Mouse (Mus musculus): ENCODE measurements around the gene Spa17.

Spa17 gene

DNA sequence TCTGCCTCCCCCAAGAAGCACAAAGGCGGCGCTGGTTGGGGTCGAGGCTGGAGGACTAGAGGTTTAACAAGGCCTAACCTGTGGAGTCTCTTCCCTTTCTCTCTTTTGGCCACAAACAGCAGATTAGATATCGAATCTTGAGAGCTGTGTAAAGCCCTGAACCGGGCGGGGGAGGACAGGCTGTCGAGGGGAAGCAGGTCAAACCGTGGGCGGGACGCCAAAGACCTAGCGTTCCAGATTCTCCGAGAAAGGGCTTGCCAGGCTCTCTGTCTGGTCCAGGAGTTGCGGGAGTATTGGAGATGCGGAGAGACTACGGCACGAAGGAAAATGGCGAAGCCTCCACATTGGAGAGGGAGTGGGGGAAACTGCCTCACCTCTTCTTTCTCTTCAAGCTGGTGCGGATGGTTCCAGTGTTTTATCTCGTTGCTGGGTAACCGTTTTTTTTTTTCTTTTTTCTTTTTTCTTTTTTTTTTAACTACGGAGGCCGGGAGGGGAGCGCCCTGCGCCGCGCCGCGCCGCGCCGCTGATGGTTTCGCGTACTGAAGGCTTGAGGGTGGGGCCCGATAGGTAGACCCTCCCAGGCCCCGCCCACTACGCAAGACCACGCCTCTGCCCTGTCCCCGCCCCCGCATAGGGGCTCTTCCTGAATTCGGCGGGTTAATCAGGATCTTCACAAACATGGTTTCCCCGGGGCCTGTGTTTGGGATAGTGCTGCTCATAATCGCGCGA lies at the start of gene Spa17:
Gene Spa17 (minus strand): TSS at position 541 of the 729 bp plus-strand sequence.
- peak; percentile 52 to 61 for DNase-seq (ENCODE audit: low read depth in 1 of 2, low spot score in 2 of 2)

GRCm38 (mm10) chr9:37663210-37663609 lies 49.7 kb upstream of the Spa17 start:
- no peak for DNase-seq (ENCODE audit: low read depth in 1 of 2, low spot score in 2 of 2)

DNA sequence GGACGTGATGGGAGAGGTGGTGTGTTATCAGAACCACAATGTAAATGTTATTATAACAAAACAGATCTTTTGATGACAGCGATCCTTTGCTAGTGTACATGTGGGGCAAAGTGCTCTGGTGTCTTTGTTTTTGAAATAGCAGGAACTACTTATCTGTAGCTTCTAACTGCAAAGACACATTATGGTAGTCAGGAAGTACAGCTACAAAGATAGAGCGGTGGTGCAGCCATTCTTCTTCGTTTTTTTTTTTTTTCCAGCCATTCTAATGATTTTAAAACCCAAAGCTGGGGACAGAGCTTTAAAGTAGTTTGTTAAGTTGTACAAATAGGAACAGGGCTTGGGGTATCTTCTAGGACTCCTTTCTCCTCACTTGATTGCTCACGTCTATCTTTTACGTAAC lies 45.9 kb upstream of the Spa17 start:
- no peak for DNase-seq (ENCODE audit: low read depth in 1 of 2, low spot score in 2 of 2)

GRCm38 (mm10) chr9:37656931-37657481 lies 43.5 kb upstream of the Spa17 start, which contains the start of gene Tbrg1:
Gene Tbrg1 (minus strand): TSS chr9:37657312.
- peak; percentile 15 to 28 for DNase-seq (ENCODE audit: low read depth in 1 of 2, low spot score in 2 of 2)

- no peak for DNase-seq (ENCODE audit: low read depth in 1 of 2, low spot score in 2 of 2)
Observed at GRCm38 (mm10) chr9:37656439-37656881, 42.9 kb upstream of the Spa17 start.

DNA sequence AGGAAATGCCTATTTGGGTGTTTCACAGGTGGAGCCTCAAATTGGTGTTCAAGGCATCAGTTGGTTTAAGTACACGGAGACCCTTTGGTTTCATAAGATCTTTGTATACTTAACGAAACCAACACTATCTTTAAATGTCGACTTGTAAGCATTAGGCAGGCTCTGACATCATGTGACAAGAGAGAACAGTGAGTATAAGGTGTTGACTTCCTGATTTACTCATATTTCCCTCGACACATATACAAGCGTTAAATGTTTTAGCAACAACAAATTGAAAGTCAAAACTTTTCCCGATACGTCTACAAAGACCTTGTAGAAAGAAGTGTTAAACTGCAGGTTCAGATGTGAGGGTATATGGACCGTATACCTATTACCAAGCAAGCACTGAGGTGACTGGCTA lies 42.4 kb upstream of the Spa17 start:
- DNase-seq (ENCODE audit: low read depth in 1 of 2, low spot score in 2 of 2), result no peak

- DNase-seq (ENCODE audit: low read depth in 1 of 2, low spot score in 2 of 2), result no peak
Observed at GRCm38 (mm10) chr9:37653836-37654235, 40.3 kb upstream of the Spa17 start.

GRCm38 (mm10) chr9:37650639-37651038 lies 37.1 kb upstream of the Spa17 start:
- DNase-seq (ENCODE audit: low read depth in 1 of 2, low spot score in 2 of 2), result no peak

DNA sequence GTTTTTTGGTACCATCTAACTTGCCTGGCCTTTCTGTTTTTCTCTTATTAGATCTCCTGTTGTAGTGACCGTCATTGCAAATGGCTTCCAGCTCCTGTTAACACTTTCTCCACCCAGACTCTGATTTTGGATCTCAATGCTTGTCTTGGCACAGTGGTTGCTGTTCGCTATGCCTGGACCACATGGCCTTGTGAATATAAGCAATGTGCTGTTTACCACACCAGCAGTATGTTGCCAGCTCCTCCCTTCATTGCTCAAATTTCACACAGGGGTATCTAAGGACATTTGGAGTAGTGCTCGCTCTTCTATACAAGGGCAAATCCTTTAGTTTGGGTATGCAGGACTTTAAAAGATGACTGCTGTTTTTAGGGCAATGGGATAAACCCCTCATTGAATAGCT lies 32.7 kb upstream of the Spa17 start:
- no peak for DNase-seq (ENCODE audit: low read depth in 1 of 2, low spot score in 2 of 2)

DNA sequence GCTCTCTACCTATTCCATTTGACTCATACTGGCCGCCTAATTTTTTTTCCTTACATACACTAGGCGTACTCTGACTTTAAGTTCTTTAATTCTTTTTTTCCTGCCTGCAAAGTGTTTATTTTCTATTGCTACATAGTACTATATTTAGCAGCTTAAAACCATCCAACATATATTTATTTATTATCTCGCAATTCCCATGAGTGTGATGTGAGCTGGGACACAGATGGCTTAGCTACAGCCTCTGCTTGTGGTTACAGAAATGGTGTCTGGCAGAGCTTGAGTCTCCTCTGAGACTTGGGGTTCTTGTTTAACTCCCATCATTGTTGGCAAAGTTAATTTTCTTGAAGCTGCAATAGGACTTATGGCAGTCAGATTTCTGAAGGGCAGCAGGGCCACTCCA lies 25.2 kb upstream of the Spa17 start:
- no peak for DNase-seq (ENCODE audit: low read depth in 1 of 2, low spot score in 2 of 2)

- no peak for DNase-seq (ENCODE audit: low read depth in 1 of 2, low spot score in 2 of 2)
Observed at GRCm38 (mm10) chr9:37636800-37637542, 23.4 kb upstream of the Spa17 start.

GRCm38 (mm10) chr9:37636335-37636734 lies 22.8 kb upstream of the Spa17 start:
- DNase-seq (ENCODE audit: low read depth in 1 of 2, low spot score in 2 of 2), result no peak

GRCm38 (mm10) chr9:37634269-37634668 lies 20.7 kb upstream of the Spa17 start:
- DNase-seq (ENCODE audit: low read depth in 1 of 2, low spot score in 2 of 2), result no peak

DNA sequence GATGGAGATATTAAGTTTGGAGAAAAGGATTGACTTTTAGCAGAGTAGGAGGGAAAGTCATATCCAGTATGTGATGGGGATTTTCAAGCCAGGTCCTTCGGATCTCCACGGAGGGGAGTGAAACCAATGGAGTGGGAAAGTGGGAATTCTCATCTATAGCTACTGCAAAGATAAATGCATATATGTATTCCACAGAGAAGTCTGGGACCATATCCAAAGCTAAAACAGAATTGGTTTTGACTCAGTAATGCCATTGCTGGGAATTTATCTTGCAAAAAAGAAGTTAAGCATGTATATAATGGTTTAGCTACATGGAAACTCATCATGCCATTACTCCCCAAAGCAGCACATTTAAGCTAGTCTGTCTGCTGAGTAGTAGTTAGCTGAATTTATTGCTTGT lies 18.8 kb upstream of the Spa17 start:
- DNase-seq (ENCODE audit: low read depth in 1 of 2, low spot score in 2 of 2), result no peak

DNA sequence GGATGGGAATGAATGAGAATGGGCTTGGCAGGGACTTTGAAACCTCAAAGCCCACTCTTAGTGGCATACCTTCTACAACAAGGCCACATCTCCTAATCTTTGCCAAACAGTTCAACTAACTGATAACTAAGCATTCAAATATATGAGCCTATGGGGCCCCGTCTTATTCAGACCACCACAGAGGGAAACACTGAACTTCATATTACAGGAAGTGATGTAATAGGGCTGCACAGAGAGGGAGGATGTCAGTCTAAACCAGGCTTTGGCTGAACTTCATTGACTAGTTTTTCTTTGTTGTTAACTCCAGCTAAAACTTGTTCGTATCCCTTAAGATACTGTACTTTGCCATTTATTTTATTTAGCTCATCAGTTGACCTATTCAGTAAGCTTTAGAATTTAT lies 16.4 kb upstream of the Spa17 start:
- no peak for DNase-seq (ENCODE audit: low read depth in 1 of 2, low spot score in 2 of 2)

GRCm38 (mm10) chr9:37628581-37628980 lies 15.1 kb upstream of the Spa17 start:
- no peak for DNase-seq (ENCODE audit: low read depth in 1 of 2, low spot score in 2 of 2)

DNA sequence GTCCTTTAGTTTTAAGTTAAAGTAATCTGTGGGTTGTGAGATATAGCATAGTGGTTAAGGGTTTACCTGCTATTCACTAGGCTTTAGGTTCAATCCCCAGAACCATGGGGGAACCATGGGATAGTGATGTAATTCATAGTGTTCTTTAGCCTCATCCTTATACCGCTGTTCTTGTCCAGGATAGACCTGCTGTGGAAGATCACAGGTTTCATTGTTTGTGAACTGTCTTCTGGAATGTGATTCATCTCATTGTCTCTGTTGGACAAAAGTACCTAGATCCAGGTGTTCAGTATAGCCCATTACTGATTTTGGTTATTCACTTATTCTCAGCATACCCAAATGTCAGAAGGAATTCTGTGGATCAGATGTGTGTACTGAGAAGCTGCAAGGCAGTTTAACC lies 13.7 kb upstream of the Spa17 start:
- no peak for DNase-seq (ENCODE audit: low read depth in 1 of 2, low spot score in 2 of 2)

DNA sequence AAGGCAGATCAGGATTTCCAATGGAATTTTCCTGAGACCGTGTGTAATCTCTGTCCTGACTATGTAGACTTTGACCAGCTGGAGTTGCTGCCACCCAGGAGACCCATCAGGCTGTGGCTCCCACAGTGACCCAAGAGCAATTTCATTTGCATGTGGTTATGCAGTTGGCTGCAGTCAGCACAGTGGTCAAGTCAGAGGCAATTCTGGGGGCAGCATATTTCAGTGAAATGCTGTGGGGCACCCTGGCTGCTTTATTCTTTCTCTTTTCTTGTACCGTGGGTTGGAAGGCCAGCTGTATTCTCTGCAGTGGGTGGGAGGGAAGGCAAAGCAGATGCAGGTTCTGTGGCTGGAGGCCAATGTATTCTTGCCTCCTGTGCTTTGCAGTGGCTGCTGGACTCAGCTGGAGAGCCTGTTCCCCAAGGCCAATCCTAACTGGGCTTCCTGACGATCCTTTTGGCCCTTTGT lies 12.6 kb upstream of the Spa17 start:
- DNase-seq (ENCODE audit: low read depth in 1 of 2, low spot score in 2 of 2), result no peak

DNA sequence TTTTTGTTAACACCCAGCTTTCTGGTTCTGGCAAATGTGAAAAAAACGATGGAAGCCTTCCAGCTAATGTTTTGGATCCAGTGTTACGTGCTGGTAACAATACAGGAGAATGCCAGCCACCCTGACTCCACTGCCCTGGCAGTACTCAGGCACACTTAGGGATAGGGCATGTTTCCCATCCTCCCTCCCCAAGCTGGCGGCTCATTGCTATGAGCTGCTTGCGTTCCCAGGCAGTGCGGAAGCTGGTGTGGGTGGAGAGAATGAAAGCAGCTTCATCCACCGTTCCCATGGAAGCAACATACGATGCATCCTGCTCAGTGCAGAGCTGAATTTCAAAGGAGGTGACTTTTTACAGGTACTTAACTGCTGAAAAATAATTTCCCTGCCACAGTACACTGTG lies 12.1 kb upstream of the Spa17 start:
- no peak for DNase-seq (ENCODE audit: low read depth in 1 of 2, low spot score in 2 of 2)

DNA sequence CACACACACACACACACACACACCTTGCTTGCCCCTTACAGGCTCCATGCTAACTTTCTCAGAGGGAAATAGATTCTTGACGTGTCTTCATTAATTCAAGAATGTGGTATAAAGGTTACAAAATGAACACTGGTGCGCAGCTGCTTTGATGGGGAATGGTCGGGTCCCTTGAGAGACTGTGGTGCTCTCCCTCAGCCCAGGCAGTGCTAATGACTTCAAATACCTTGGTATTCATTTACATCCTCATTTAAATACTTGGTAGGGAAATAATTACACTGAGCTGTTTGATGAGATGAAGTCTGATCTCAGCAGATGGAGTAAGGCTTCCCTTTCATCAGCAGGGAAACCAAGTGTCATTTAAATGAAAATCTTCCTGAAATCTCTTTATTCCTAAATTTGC lies 11.6 kb upstream of the Spa17 start:
- DNase-seq (ENCODE audit: low read depth in 1 of 2, low spot score in 2 of 2), result no peak

- no peak for DNase-seq (ENCODE audit: low read depth in 1 of 2, low spot score in 2 of 2)
Observed at GRCm38 (mm10) chr9:37624502-37624901, 11.0 kb upstream of the Spa17 start.

- DNase-seq (ENCODE audit: low read depth in 1 of 2, low spot score in 2 of 2), result no peak
Observed at GRCm38 (mm10) chr9:37623981-37624380, 10.5 kb upstream of the Spa17 start.
